Mouse (Mus musculus) small intestine, adult 2 months (tissue): ENCODE measurements around the gene Rpl23.

Experiments
- CTCF ChIP-seq: fragments of 200-500 bp; IDR thresholded peaks from 2 replicates; pipeline ENCODE4 v1.5.1; 2012; ENCODE audit warnings: low read depth, mild to moderate bottlenecking, control low read depth, inconsistent platforms, low read length, moderate library complexity, mixed read lengths; ENCODE audit not compliant: insufficient replicate concordance, insufficient read length; ENCODE audit errors: extremely low read depth
- POLR2A ChIP-seq: fragments of 200-500 bp; IDR thresholded peaks from 2 replicates; pipeline ENCODE4 v1.6.1; 2012; ENCODE audit warnings: low read depth, mild to moderate bottlenecking, control low read depth, inconsistent platforms, low read length, moderate library complexity

- TF ChIP-seq POLR2A (no peak), CTCF (no peak)
Measured at GRCm38 (mm10) chr11:97739155-97739554, 43.1 kb downstream of the Rpl23 start.
